Mouse (Mus musculus) embryo, embryonic 11.5 days (tissue): ENCODE measurements around the gene Sptb.

Experiments
- DNase-seq: peaks from one replicate; pipeline ENCODE4 v3.0.0-alpha.2; 2012; ENCODE audit warnings: low read depth, low spot score

Gene Sptb

DNA sequence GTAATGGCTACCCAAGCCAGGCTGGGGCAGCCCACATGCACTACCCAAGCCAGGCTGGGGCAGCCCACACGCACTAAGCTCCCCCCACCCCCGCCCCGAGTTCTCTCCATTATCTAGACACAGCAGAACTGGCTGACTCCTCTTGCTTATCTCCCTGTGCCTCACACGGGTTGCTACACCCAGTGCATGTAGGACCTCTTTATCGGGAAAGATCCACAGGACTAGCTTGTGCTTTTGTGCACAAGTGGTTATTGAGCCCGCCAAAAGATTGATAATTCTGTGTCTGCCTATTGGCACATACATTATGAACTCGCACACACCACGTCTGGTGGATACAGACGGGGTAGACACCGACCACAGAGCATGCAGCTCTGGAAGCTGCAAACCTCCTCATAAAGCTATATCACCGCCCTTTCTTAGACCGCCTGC is 36.5 kb downstream of the Sptb start:
- DNase-seq: no peak

DNA sequence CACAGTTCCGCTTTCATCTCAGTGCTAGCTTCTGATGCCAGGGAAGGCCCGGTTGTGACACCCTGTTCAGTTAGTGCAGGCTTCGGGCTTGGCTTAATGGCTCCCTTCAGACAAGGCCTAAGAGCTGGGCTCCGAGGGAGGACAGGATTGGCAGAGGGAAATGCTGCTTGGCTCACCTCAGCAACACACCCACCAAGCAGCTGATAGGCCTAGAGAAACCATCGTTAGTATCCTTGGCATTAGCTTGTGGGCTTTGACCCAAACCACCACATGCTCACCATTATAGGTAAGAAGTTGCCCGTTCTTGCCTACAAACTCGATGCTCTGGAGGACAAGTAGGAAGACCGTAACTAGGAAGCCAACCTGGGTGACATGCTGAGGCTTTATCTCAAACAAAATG is 38.3 kb downstream of the Sptb start:
- no peak for DNase-seq

DNA sequence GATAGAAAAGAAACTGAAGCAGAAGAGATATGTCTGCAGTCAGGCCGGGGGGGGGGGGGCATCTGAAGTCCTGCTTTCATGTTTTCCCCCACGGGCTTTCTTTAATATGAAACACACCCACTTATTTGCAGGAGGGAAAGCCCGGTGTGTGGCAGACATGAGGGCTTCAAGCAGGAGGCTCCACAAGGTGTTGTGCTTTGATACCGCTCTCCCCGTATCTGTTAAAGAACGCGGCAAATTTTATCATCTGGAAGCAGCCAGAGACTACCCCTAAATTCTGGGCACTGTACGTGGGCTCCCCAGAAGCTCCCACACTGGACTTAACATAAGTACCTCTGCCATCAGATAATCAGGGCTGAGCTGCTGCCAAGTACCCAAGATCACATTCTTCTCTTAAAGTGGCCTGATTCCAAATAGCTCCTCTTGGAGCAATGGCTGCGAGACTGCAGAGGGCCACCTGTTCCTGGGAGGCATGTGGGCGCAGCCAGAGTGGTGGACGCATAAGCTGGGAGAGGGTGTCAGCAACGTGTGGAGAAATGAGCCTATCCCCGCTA is 39.7 kb downstream of the Sptb start:
- DNase-seq: no peak

DNA sequence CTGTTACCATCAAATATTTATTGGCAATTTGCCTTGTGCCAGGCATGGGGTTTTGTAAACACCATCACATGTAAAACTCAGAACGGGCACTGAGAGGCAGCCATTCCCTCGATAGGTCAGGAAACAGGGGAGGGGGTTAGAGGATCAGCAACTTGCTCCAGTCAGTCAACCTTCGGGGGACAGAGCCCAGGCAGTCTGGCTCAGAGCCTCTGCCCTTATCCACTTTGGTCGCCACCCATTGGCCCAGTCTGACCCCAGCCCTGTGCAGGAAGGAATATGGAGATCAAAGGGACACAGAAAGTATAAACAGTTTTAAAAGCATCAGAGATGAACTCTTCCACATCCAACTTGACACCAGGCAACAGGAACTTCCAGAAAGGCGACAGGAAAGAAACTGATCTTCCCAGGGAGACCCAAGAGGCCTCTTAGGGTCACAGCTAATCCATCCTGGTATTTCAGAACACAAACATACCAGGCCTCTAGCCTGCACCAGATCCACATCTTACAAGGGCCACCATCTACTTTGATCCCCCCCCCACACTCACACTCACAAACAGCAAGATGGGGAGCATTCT is 40.3 kb downstream of the Sptb start:
- no peak for DNase-seq

DNA sequence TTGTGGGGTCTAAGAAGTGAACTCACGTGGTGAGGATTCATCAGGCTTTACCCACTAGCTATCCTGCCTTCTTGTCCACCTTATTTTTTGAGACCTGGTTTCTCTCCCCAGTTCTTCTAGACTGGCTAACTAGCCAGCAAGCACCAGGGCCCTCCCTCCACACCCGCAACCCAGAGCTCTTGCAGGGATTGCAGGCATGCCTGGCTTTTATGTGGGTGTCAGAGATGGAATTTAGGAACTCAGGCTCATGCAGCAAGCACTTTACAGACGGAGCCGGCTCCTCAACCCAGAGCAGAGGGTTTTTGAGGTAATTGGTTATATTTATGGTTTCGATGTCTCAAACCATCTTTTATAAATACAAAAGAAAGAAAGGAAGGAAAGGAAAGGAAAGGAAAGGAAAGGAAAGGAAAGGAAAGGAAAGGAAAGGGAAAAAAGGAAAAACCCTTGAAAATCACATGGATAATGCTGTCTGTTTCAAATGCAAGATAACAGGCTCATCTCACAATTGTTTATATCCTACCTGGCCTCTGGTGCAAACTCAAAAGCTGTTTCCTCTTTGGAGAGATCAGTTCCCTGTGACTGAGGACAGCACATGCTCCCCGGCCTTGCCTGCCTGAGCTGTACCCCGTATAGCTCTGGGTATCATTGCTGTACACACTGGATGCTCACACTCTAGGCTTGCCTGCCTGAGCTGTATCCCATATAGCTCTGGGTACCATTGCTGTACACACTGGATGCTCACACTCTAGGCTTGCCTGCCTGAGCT is 41.5 kb downstream of the Sptb start:
- DNase-seq: no peak

DNA sequence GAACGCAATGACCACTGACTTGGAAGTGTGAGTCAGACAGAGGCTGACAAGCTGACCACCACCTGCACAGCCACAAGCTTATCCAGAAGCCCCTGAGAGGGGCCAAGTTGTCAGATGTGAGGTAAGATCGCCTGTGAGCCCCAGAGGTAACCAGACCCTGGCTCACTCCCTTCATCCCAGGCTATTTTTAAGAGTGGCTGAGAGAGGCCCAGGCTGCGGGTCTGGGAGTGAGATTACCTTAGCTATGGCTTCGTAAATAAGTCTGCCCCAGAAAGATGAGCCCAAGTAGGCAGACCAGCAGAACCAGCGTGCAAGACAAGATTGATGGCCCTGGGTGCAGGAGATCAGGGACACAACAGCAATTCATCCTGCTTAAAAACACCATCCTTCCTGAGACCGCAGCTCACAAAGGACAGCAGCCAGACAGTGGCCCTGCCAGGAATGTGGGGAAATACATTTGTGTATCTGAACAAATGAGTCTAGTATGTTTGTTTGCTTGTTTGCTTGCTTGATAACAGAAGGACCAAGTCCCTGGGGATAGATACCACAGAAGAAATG is 58.5 kb downstream of the Sptb start:
- no peak for DNase-seq

DNA sequence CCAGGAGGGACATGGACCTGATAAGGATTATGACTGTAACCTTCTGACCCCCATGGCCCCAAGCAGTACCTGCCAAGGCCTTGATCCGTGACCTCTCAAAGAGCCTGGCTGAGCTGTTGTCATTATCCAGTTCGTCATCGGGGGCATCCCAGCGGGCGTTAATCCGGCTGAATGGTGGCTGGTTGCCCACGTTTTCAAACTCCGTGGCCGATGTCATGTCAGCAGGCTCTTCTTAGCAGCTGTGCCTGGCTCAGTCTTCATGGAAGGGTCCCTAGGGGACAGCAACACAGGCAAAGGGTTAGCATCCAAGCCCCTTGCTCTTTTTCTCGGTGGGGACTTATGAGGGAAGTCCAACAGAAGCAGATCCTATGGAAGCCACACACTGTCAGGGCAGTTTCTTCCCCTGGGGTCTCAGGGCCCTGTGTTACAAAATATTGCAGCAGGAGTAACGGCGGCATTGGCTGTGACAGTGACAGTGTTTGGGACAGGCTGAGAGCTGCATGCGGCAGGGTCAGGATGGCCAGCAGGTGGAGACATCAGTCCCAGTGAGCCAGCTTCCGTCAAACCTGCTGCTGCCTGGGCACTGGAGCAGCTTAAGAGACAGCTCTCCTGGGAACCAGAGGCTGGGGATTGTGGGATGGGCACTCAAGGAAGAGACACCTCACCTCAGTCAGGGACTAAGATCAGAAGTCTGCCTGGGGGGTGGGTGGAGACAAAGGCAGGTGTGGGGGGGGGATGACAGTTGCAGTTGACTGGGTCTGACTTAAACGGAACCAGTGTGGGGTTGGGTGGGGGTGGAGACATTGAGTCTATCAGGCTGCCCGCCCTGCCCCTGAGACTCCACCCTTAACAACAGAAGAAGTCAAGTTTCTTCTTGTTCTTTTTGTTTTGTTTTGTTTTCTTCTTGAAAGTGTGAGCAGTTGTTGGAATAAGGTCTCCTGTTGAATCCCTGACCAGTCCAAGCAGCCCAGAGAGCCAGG is 60.3 kb downstream of the Sptb start:
- DNase-seq: no peak

DNA sequence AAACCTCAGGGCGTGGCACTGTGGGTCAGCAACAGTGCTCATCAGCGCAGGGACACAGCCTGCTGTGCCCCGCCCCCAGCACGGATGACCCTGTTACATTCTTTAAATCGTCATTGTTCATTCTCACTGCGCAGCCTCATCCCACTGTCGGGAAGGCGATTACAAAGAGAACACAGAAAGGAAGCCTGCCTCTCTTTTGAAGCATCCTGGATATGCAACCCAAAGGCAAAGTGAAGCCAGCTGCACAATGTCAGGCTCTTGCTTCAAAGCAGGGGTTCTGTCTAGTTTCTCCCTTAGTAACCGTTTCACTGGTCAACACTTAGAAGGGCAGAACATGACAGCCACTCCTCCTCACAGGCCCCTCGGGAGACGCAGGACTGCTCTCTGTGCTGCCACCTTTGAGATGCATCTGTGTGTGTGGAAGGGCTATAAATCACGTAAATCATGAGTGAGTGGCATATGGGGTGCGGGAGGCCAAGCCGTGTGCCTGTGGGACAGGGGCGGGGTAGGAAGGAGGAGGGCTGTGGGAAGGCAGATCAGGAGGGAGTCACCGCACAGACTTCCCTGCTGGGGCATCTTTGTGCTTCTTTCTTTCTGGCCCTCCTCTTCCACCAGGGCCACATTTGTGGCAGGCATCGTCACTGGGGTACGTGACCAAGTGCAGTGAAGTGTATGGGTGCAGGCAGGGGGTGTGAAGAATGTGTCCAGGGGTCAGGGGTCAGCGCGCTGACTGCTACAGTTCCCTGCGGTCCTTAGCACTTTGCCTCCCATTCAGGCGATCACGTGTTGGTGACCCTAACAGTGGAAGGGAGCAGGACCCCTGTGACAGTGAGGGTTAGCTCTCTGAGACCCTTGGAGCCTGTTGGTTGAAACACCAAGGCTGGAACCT is 64.9 kb downstream of the Sptb start:
- DNase-seq: peak; percentile 26

DNA sequence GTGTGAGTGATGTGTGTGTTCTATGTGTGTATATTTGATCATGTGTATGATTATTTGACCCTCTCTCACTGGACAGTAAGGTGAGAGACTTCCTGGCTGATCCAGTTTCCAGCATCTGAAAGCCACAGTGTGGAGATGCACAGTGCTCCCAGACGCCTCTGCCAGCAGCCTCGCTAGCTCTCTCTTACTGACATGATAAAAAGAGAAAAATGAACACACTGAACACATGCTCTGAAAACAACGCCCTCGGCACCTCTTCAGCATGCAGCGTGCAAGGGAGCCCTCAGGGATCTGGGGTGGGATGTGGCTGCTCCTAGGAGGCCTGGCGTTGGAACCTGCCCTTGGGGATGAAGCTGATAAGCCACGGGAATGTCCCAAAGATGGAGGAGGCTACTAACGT is 66.7 kb downstream of the Sptb start:
- no peak for DNase-seq

DNA sequence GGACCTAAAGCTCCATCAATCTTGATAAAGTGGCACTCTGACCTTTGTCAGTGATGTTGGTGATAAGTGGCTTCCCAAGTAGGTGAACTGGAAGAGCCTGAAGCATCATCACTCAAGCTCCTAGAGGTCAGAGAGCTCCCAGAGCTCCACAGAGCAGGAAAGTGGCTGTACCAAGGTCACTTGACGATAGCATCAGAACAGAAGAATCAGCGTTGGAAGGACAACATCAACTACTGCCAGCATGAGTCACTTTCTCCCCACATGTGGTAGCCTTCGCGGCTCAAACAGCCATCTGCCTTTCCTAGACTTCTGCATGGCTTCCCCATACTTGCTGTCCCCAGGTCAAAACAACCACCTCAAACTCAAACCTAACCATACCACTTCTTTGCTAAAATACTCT is 67.7 kb downstream of the Sptb start:
- no peak for DNase-seq

DNA sequence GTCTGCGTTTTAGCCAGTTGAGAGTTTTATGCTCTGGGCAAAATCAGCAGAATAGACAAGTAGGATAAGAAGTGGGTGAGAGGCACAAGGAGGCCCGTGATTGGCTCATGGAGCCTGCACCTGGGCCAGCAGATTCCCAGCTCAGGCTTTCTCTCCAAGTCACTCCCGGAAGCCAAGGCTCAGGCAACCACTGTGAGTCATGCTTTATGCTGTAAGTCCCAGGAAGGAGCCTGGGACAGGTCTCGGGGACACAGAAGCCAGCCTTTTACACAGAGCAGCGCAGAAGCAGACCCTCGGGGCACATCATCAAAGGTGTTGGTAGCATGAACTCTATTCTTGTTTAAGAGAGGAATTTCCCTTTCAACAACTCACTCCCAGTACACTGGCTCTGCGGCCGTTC is 69.7 kb downstream of the Sptb start:
- DNase-seq: no peak

DNA sequence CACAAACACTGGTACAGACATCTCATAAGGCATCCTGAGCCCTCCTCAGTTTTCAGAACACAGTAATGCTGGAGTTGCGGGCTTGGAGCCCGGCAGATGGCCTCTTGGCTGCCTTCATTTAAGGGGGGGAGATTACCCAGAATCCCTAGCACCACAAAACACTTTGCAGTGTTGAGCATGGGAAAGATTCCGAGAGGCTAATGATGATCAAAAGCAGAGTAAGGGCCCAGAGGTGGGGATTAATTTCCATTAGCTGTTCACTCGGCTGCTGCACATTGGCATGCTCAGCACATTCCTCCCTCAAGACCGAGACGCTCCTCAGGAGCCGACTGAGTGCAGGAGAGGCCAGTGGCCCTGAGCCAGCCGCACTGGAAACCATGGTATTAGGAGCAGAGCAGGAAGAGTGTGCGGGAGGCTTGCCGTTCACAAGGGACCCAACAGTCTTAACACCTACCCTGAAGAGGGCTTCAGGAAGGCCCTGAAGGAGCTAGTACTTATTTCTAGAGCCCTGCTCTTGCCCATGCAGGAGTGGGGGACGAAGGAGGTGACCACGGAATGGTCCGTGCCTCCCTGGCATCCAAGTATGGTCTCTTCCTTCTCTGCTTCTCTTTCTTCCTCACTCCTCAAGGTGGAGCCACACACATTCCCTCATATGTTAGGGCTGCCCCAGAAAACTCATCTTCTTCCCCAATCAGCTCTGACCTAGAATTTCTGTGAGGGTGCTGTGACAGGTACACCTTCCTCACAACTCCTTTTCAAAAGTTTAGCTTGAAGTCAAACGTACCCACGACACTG is 75.3 kb downstream of the Sptb start:
- no peak for DNase-seq

DNA sequence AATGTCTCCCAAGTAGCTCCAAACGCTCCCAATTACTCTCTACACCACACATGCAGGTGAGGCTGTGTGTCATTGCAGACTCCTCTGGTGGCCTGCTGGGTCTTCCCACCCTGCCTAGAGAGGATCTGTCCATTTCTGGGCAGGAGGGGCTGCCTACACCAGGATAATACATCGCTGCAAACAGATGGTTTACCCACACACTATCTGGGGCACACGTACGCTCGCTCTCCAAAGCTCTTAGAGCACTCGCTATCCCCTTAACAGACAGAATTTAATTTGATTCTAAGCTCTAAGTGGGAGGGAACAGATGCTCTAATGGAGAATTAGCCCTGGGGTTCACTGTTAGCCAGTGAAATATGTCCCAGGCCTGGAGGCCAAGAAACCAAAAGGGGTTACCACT is 87.0 kb downstream of the Sptb start:
- no peak for DNase-seq

DNA sequence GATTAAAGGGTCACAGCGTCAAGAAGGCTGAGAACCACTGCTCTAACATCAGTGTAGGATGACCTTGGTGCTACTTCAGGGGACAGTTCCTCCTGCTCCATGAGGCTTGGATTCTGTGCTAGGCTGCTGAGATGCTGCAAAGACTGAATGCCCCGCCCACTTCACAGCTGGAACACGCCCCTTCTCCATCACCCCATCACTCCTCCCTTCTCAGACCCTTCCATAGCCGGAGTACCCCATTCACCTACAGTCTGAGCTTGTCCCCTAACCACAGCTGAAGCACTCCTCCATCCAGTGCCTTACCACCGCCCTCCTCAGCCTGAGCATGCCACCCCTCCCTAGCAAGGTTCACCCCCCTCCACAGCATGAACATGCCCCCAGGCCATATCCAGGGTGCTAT is 90.5 kb downstream of the Sptb start:
- DNase-seq: no peak

DNA sequence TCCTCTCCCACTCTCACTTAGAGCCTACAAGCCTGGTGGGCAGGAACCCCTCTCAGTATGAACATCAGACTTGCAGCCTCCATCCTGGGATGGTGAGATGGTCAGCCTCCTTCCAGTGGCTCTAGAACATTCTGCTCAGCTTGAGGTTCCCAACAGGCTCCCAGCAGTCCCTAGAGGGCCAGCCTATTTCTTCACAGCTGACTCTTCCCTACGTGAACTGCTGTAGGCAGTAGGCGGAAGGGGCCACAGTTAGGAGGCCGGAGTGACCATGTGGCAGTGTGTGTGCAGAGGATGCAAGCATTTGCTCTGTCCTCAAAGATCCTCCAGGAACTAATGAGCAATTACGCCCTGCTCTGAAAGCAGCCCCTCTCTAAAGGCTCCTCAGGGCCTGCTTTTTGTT is 92.2 kb downstream of the Sptb start:
- DNase-seq: no peak

DNA sequence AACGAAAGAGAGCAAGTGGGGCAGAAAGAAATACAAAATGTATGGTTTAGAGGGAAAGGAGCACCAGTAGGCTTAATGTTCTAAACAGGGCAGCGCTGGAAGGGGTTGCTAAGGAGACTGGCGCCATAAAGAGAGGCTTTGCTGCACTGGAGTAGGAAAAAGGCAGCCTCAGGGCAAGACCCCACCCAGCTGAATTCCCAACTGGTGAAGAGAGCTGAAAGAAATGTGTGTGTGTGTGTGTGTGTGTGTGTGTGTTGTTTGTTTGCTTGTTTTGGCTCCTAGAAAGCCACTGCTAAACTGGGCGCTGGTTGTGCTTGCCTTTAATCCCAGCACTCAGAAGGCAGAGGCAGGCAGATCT is 94.8 kb downstream of the Sptb start:
- DNase-seq: no peak

DNA sequence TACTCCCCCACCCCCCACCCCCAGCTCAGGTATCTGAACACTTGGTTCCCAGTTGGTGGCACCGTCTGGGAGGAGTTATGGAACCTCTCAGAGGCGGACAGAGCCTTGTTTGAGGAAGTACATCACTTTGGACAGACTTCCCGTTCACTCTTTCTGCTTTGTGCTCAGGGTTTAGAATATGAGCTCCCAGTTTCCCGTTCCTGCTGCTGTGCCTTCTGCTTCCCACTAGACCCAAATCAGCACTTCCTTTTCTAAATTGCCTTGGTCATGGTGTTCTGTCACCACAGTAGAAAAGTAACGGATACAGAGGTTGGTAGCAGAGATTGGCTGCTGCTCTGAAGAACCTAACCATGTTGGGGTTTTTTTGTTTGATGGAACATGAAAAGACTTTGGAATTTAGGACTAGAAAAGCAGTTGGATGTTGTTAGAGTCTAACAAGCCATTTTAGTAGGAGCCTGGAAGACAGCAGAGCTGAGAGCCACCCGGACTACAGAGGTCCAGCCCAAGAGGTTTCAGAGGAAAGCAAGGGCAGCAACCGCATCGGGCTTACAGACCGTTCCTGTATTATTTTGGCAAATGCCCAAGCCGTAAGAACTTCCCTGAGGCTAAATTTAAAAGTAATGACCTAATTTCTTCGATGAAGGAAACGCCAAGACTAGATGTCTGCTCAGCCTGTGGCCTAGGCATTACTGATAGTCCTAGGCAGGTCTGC is 95.3 kb downstream of the Sptb start:
- DNase-seq: no peak

DNA sequence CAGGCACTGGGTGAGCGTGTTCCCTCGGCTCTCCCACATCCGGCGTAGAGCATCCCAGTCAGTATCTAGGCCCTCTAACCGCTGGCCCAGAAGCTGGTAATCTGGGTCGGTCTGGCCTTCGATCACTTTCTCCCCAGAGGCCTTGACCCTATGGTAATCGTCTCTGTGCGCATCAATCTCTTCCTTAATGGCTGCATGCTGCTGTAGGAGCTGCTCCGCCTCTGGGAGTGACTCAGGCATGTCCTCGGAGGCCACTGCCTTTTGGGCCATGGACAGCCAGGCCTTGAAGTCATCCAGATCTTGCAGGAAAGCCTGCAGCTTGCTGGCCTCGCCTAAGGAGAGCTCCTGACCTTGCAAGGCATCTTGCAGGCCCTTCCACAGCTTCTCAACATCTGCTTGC is 97.7 kb downstream of the Sptb start:
- no peak for DNase-seq

DNA sequence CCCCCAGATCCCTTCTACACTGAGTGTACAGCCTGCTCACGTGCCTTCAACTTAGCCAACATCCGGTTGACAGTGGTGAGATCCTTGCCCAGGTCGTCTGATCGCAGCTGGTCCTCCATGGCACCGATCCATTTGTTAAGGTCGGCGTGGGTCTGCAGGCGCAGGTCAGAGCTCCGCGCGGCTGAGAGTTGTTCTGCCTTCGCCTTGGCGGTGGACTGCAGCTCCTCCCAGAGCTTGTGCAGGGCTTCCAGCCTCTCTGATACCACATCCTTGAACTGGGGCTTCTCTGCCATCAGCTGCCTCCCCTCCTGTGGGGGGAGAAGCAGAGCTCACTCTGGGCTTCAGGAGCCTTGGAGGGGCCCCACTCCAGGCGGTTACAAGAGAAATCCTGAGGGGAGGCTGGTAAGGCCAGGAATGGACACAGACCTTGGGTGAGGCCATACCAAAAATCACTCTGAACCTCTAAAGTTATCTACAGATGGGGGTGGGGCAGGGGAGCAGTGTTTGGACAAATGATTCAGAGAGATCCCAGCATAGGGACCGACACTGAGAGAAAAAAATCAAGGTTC is 101.3 kb downstream of the Sptb start:
- no peak for DNase-seq
